Mouse (Mus musculus): ENCODE measurements around the gene Dennd1a.

Gene Dennd1a

DNA sequence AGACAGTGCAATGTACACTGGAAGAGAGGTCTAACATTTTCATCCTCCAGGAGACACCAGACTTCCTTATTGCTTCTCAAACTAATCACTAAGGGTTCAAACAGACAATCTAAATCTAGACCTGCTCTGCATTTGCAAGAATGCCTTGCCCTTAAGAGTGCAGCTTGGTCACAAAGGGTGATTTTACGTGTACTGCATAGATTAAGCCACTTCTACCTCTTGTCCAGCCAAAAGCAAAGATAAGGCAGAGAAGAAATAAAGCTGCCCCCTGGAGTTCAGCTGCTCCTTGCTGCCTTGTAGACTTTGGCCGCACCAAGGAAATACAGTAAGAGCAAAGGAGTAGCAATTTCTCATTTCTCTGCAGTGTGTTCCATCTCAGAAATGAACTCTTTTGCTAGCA is 172.2 kb downstream of the Dennd1a start:
- no peak for DNase-seq (ENCODE audit: low read depth, low spot score)

DNA sequence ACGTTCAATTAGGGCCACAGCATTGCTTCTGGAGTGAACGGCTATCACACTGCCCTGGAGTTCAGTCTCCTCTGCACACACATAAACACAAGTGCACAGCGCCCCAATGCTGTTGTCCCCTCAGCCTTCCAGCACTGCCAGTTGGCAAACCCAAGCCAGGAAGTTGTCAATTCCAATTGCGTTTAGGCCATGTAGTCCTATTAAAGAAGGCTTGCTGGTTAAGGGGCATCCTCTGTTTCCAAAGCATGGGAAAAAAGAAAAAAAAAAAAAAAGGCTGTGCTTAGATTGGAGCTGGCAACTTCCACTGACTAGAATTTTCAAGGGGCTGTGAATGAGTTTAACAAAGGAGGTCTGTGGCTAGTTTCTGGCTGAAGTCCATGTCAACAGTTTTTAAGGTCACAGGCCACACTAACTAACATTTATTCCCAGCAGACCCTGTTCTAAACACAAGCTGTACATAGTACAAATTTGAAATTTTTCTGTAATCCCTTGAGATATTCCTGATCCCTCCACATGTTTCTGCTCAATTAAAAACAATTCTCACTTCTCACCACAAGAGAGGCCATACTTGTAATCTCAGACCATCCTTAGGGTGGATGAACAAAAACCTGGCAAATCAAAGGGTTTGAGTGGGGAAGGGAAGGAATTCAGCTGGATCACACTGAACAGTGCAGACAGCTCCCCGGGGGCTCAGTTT is 175.4 kb downstream of the Dennd1a start:
- DNase-seq (ENCODE audit: low read depth, low spot score) = no peak

DNA sequence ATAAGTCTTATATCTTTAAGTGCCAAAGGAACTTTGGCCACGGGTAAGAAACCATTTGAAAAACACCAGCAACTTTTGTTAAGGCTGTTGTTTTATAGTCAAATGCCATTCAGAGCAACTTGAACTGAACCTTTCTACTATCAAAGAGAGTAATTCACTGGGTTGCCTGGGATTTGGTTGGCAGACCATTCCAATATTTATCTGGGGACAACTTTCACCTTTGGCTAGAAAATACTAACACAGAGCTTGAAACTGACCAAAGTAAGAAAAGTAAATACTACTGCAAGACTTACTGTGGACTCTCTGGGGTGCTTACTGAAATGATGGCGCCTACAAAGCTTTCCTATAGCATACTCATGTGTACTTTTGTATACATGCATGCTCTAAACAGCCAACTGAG is 178.6 kb downstream of the Dennd1a start:
- no peak for DNase-seq (ENCODE audit: low read depth, low spot score)

DNA sequence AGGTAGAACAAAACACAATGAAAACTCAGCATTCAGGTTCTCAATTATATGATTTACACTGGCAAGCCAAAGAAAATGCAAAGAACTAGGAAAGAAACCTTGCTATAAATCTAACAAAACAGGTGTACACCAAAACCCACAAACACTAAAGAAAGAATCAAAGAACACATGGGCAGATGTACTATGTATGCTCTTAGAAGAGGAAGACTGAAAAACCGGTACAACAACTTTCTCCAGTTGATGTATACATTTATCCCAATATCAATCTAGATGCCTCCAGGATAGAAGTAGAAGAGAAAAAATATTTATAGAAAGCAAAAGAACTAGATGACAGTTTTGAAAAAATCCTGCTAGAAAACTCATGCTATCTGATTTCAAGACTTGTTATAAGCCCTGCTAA is 184.5 kb downstream of the Dennd1a start:
- no peak for DNase-seq (ENCODE audit: low read depth, low spot score)

DNA sequence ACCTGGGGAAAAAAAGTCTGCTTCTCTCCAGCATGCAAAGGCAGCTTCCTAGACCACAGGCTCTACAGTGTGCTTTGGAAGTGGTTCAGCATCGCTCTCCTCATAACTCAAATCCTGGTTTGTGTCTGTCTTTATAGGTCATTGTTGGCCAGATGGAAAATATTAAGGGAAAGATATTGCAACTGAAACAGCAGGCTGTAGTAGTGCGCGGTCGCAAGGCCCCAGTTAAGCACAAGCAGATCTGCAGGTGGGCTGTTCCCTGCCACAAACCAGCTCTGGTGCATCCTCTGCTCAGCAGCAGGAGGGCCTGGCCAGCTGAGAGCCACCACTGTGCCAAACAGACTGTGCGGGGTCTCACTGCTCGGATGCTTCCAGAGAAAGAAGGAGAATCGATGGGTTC is 186.9 kb downstream of the Dennd1a start:
- DNase-seq (ENCODE audit: low read depth, low spot score) = no peak

DNA sequence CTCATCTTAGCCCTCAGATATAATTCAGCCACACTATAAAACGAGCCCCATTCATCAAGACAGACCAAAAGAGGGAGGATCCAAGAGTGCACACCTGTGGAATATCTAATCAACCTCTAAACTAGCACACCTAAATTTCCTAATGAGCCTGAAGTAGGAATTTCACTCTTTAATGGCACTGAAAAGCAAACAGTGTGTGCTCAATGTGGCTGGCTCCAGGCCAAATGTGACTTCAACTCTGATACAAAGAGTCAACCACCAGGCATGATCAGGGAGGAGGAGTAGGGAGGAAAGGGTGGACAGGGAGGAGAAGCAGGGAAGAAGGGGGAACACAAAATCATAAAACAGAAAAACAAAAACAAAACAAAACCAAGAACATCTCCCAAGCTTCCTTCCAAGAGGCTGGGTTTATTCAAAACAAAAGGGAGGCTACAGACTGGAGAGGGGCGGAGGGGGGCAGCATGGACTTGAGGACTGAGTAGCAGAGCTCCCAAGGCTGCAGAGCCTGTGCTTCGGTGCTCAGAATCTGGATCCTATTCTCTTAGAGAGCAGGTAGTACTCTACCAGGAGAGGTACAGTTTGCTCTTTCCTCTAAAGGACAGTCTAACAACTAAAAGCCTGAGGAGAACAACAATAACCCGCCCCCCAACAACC is 187.9 kb downstream of the Dennd1a start:
- no peak for DNase-seq (ENCODE audit: low read depth, low spot score)

DNA sequence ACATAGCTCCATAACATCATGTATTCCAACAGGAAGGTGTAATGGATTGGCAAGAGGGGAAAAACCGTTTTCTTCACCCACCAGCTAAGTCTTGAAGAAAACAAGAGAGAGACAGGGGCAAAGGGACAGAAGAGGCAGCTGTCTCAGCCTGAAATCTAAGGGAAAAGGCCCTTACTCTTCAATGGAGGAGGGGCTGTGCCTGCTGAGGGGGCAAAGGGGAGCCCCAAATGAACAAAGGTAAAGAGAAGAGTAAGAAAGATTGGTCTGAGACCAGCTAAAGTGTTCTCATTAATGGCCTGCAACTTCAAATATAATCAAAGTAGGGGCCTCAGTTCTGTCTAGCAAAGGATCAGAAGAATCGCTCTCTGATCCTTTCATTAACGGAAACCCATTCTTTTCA is 189.7 kb downstream of the Dennd1a start:
- DNase-seq (ENCODE audit: low read depth, low spot score) = no peak

DNA sequence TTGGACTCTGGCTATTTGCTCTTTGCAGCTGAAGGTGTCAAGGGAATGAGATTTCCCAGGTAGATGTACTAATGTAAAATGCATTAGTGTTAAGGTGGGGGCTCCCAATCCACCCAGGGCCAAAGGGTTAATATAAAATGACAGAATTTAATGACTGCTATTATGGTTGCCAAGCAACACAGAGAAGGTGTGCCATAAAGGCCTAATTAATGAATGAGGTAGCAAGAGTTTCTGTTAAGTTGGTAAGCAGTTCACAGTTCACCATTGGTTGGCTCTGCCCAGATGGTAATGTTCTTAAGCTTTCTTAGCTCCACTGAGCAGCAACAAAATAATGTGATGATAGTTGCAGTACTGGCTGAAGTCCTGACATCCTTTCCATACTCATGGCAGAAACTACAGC is 190.9 kb downstream of the Dennd1a start:
- DNase-seq (ENCODE audit: low read depth, low spot score) = no peak

DNA sequence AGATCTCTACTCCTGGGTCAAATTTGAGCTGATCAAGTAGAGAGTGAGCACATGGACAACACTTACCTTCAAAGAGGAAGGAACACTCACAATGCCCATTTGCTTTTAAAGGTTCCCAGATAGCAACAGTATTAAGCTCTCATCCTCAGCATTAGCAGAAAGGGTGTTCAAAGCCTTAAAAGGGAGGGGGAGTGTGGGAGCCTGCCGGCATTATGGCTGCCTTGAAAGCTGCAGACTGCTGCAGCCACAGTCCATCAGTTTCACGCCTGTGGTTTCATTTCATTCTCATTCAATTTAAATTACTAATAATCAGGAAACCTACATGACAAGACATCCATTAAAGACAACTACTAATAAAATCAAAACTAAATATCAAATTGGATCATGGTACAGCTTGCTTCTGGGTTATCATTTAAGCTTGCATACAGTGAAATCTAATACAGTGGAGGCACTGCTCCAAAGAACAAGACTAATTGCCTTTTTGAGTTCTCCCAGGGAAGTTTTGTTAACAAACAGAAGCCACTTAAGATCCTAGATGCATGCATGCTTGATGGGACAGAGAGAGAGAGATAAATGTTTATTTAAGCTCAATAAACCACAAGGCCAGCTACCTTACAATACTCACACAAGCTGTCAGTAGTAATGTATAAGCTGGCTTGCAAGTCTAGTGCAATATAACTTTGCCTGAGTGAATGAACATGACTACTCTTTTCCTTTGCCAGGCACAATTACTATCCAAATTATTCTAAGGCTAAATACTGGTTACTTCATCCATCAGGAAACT is 192.6 kb downstream of the Dennd1a start:
- no peak for DNase-seq (ENCODE audit: low read depth, low spot score)

DNA sequence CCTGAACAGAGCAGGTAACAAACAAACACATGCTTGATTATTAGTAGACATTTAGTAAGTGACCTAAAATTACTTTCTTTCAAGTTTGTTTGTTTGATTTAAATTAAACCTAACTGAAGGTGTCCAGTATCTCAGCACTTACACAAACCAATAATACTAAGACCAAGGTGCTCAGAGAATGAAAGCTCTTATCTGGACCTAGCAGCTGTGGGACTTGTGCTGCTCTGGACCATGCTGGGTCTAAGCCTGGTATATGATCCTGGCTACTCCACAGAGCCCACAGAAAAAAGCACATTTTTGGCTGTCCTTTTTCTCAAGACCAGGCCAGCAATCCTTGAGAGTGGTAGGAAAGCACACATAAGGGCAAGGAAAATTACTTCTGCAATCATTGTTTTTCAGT is 193.2 kb downstream of the Dennd1a start:
- DNase-seq (ENCODE audit: low read depth, low spot score) = no peak

GRCm38 (mm10) chr2:38093242-38093641 is 193.9 kb downstream of the Dennd1a start:
- DNase-seq (ENCODE audit: low read depth, low spot score) = no peak

GRCm38 (mm10) chr2:38088346-38088745 is 198.8 kb downstream of the Dennd1a start:
- DNase-seq (ENCODE audit: low read depth, low spot score) = no peak

- DNase-seq (ENCODE audit: low read depth, low spot score) = no peak
Observed at GRCm38 (mm10) chr2:38085058-38085457, 202.1 kb downstream of the Dennd1a start.

DNA sequence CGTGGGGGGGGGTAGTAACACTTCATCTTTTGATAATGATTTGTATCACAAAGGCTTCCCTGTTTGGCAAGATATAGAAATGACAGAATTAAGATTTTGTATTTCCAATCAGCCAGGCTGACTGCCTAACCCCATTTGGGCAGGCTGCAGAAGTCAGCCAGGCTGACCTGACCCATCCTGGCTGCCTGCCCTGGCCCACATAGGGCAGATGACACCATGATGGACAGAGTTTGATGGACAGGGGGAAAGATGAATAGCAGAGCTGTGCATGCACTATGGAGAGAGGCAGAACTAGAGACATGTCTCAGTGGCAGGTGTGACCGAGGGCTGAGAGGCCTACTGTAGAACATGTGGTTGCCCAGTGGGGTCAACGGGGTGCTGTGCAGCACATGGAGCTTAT is 203.9 kb downstream of the Dennd1a start:
- no peak for DNase-seq (ENCODE audit: low read depth, low spot score)

DNA sequence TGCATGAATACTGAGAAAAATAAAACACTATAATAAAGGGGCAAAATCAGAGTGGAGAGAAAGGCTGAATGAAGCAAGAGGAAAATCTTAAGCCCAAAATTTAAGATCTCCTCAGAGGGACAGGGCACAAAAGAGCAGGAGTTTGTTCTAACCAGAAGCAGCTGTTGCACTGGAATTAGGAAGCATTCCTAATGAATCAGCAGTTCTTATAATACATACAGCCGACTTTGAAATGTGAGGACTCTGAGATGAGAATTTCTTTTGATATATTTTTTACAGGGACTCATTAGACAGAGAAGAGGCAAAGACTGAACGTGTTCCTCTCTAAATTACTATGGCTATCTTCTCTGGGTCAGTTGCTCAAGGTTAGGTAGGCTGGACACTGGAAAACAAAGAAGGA is 212.7 kb downstream of the Dennd1a start:
- DNase-seq (ENCODE audit: low read depth, low spot score) = no peak

DNA sequence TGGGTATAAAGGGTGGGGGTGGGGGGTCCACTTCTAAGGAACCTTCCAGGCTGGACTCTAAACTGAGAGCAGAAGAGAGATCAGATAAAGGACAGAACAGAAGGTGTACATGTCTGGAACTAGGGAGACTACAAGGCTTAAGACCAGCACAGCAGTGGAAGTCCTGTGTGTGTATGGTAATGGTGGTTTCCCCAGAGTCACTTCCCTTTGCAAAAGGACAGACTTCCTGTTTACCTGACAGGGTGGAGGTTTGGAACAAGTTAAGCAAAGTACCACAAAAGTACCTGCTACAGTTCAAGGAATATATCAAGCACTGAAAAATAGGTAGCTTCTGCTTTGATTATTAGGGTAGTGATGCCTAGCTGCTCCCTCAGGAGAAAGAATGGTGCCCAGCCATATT is 215.1 kb downstream of the Dennd1a start:
- DNase-seq (ENCODE audit: low read depth, low spot score) = no peak

- no peak for DNase-seq (ENCODE audit: low read depth, low spot score)
Observed at GRCm38 (mm10) chr2:38068171-38068572, 219.0 kb downstream of the Dennd1a start.

- no peak for DNase-seq (ENCODE audit: low read depth, low spot score)
Observed at GRCm38 (mm10) chr2:38065914-38066313, 221.3 kb downstream of the Dennd1a start.

DNA sequence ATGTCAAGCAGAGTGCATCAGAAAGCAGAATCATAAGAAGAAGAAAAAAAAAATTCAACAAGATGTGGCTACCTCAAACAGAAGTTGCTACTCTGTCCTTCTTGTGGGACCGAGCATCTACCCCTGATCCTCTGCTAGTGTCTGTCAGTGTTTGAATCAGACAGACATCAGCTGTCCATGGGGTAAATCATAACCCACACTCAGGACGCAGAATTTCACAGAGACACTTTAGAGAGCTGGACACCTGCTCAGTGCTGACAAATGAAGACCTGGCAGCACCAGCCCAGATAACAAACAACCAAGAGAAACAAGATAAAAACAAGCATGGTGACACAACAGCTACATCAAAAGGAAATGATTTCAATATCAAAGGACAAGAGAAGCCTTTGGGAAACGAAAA is 222.9 kb downstream of the Dennd1a start:
- no peak for DNase-seq (ENCODE audit: low read depth, low spot score)

- DNase-seq (ENCODE audit: low read depth, low spot score) = no peak
Observed at GRCm38 (mm10) chr2:38062156-38062555, 225.0 kb downstream of the Dennd1a start.

GRCm38 (mm10) chr2:38061474-38061873 is 225.7 kb downstream of the Dennd1a start:
- DNase-seq (ENCODE audit: low read depth, low spot score) = no peak

- DNase-seq (ENCODE audit: low read depth, low spot score) = no peak
Observed at GRCm38 (mm10) chr2:38052440-38052839, 234.8 kb downstream of the Dennd1a start.

Data from ZHBTc4 (cell line).